Mouse (Mus musculus) megakaryocyte progenitor cell, adult 5-6 weeks (primary cell): ENCODE measurements around the gene Slc2a12. TPM values are rescaled to one million over a fixed set of nuclear protein-coding genes. Genes with fewer than 3 reads are reported as not detected.

ENCODE experiments used
- ATAC-seq: replicated peaks from 2 replicates; pipeline ENCODE4 v1.8.0; 2016; ENCODE audit warnings: mild to moderate bottlenecking, moderate TSS enrichment, inconsistent platforms; ENCODE audit not compliant: poor library complexity
- total RNA-seq, 2 experiments: library from RNA; stranded (forward) in 1 of 2; stranded (reverse) in 1 of 2; fragments of 157-497, 149-512 nt in 1 of 2; fragments of 200-1000 nt in 1 of 2; gene quantifications; 2 replicates each; pipeline versions ENCODE4 v1.2.3 to v1.2.4; 2015 to 2017

Gene Slc2a12
- total RNA-seq, 2 experiments from 2014 or later, result not detected

DNA sequence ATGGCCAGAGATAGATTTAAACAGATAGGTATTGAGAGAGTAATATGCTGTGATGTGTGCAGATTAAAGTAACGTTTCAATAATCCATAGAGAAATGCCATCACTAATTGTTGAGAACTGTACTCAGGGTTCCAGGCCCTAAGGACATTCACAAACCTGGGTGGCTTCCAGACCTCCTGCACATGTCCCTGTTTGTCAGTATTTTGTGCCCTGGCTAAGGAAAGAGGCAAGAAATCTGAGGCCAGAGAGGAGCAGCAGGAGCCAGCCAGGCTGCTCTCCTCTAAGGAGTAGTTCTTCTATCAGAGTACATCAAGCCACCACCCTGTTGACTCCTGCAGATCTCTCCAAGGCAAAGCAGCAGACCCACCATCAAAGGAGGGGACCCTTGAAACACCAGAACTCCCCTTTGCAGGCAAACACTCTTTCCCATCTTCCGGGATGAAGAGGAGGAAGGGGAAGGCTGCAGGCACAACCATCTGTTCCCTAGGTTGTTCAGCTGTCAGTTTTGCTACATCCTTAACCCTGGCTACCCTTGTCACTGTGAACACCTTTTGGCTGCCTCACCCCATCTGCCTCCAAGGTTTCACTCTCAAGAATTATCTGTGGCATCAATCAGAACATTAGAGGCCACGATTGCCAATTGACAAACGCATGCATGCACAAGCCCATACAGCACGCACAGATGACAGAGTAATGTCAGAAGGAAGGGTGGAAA lies 15.6 kb downstream of the Slc2a12 start:
- ATAC-seq, result no peak

DNA sequence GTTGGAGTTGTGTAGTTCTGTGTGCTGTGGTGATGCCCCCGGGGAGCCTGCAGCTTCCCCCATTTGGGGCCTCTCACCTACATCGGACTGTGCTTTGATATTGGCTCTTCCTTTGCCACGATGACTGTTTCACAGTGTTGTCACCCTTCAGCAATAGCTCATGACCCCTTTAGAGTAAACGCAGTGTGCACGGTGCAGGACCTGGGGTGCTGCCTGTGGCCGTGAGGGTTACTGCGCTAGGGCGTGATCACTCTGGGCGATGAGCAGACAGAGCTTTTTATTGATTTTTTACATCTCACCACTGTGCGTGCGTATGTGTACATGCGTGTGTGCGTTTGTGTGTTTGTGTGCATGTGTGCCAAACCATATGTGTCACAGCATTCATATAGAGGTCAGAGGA lies 23.7 kb downstream of the Slc2a12 start:
- ATAC-seq, result no peak

DNA sequence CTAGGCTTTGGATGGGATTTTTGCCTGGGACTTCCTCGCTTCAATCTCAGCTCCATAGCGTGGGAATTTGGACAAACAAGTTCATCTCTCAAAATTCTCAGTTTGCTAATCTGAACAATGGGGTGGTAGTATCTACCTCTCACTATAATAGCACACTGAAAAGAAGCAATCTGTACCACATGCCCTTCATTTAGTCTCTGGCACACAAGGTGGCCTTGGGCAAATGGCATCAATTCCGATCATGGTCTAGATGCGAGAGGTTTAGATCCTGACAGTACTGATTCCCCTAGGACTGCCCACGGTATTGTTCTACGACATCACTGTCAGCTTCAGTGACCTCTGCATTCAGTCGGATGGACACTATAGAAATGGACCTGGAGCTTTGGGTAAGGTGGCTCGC lies 29.4 kb downstream of the Slc2a12 start:
- no peak for ATAC-seq

DNA sequence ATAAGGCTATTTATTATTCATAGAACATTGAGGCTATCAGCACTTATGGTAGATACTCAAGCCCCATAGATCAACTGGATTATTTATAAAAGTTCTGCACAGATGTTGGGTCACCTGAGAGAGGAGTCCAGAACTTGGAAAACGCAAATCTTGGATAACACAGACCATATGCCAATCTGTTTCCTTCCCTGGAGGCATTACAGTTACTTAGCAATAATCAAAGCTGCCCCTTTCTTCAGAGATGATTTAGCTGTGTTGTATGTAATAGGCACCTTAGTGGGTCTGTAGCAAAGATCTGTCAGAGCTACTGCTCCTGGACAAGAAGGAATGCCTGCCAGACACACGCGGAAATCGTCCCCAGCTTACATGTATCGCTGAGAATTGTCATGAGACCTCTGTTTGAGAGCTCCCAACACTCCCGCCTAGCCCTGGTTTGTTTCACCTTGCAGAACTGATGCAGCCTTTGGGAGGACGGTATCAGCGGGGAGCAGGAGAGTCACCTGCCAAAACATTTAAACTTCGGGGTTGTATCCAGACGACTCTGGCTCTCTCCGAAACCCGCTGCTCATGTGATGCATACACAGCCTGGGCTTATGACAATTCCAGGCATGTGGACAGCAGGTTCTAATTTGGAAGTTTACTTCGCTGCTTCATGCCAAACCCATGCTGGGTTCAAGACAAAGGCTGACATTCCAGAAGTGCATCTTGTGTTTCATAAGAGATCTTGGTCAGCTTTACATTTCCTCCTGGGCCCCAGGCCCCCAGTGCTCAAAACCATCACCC lies 31.2 kb downstream of the Slc2a12 start:
- ATAC-seq, result no peak

DNA sequence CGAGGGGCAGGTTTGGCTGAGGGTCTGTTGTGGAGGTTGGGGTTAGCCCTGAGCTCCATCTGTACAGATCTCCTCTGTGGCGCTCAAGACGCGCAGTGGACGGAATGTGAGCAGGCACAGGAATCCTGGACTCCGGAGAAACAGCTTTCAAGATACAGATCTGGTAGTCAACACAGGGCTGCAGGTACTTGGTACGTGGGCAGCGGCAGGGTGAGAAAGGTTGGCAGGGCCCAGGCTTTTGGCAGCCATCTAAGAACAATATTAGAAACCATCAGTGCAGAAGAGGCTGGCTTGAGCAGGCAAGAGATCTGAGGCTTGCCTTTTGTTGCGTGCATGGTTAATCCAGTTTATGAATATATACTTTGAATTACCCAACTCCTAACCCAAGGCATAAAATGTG lies 51.4 kb downstream of the Slc2a12 start:
- ATAC-seq, result no peak

DNA sequence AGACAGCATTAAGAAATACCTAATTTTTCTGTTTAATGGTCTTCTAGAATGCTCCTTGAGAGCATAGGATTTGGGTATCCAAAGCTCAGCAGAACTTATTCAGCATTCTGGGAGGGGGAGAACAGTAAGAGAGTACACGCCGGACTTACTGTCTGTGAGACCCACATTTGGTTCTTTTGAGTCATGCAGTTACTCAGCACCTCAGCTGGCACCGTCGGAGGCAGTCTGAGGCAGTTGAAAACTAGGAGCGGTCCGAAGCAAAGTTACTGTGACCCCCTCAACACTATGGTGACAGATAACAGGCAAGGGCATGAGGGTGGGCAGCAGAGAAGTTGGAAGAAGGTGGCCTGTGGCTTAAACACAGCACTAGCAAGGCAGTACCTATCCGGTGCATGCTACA lies 52.1 kb downstream of the Slc2a12 start:
- no peak for ATAC-seq

DNA sequence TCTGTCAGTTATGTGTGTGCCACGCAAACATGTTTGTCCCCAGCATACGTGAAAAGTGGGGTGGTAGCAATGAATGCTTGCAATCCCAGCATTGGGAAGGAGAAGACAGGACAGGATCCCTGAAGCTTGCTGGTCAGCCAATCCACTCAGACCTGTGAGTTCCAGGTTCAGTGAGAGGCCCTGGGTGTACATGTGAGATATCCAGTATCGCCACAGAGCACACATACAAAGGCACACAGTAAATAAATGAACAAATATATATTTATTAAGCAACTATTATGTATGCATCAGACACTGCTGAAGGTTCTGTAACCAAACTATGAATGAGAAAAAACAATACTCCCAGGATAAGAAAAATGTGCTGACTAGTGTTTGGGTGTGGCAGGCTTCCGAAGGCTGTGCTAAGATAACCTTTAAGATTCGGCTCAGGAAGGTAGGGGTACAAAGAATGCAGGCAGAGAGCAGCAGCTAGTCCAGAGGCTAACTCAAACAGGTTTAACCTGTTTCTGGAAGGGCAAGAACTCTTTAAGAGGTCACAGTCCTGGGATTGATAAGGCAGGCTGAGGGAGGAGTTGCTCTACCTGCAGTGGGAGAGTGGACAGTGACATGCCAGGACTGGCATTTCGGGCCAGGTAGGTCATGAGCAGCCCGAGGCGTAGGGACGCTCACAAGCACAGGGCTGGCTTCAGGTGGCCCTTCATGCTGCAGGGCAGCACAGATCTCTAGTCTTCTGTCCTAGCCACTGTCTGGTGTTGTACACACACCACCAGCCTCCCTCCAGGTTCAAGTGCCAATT lies 53.5 kb downstream of the Slc2a12 start:
- no peak for ATAC-seq

DNA sequence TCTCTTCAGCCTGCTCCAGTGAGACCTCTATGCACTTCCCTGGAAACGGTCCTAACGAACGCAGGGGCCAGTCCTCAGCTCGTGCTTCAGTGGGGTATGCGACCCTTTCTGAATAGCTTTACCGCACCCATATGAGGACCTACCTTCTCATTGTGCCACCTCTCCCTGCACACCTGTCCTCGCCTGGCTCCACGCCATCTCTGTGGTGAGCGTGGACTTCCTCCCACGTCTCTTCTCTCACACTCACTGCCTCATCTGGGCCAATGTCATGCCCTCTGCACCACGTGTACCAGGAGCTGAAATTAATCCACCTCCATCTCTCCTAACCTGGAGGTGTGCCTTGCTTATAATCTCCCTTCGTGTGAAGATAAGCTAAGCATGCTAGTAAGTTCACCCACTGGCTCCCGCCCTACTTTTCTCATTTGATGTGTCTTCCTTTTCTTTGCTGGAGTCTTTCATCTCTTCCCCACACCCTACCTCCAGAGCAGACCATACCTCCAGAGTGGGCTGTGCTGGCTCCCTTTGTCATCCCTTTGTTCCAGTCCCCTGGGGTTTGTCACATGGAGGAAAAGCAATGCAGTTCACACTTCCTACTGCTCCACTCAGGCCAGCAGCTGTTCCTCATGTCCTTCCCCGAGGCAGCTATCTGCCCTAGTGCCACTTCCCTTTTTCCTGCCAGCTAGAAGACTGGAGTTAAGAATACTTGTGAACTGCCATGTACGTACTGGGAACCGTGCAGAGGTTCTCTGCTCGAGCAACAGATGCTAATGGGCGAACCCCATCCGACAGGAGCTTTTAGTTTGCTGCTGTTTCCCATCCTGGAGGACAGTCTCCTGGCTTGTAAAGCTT lies 54.9 kb downstream of the Slc2a12 start:
- ATAC-seq, result peak; percentile 91

DNA sequence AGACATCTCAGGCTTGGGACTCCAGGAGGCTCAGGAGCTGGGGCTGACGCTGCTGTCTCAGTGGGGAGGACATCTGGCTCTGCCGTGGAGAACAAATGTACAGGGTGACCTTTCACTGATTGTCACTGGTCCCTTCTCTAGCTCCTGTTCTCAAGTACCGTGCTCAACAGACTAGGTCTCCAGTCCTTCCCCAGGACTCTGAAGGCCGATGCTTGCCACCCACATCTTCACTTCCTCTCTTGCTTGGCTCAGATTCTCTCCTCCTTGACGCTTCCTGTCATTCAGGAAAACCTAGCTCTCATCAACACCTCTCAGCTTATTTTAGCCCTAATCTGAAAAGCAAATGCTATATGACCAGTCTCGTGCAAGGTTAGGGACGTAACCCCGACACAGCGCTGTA lies 56.0 kb downstream of the Slc2a12 start:
- peak; percentile 35; the same call in 1 of the 2 replicates for ATAC-seq

DNA sequence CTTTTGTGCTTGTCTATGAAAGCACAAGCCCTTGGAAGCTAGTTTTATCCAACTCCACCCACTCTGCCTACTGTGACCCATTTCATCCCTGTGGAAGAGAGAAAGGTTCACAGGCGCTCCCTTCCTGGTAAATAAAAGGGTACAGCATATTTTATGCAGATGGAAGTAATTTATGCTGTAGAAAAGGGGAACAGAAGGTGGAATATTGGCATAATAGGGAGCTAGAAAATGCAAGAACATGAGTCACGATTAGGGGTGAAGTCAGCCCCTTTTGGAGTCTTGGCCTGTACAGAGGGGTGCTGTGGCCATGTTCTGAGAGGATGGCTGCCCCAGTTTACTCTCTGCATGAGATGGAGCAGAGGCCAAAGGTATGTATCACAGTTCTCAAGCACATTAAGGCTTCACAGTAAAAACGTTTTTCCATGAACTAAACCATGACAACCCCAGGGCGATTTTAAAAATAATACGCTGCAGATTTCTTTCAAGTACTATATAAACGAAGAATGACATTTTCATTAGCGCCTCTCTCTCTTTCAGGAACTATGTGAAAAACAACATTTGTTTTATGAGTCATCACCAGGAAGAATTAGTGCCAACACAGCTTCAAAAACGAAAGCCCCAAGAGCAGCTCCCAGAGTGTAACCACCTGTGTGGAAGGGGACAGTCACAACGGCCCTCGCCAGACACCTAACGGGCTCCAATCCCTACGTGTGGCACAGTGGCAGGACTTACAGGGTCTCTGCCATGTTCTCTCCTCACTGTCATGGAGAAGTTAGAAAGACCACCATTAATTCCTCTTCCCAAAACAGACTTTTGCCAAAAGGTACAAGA lies 56.9 kb downstream of the Slc2a12 start:
- no peak for ATAC-seq

DNA sequence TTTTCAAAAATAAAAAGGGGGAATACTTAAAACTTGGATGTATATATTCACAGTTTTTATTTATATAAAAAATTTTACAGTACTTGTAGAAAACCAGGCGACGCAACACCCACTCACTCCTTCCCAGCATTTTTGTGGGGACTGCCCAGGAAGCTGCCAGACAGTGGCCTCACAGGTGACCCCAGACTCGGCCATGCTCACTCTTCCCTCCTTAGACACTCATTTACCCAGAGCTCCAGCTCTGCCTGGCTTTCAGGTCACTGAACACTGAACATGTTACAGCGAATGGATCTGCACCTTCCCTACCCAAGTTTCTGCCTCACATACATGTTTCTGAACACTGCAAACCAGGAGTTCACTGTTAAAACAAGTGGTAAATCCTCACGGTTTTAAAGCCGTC lies 59.0 kb downstream of the Slc2a12 start:
- ATAC-seq, result no peak

DNA sequence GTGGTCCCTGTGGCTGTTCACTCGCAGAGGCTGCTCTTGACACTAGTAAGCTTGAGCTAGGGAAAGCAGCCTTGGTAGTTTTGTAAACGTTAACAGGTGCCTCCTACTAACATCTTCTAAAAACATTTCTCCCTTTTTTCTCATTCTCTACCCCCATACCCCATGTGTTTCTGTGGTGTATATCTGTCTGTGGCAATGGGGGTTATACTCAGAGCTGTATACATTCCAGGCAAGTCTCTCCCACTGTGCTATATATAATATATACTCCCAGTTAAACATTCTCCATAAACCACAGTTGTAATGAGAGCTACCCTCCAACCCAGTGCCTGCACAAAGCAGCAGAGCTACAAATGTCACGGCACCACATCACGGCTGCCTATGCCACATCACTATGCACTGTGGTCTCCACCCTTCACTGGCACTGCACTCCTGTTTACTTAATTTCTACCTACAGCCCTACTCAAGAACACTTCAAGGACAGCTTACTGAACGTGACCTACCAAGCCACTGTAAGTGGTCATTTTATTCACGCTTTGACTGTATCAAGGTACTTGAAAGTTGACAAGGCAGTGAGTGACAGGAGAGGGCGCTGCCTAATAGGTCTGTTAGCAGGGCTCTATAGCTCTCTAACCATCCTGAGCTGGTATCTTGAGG lies 63.5 kb downstream of the Slc2a12 start:
- no peak for ATAC-seq

DNA sequence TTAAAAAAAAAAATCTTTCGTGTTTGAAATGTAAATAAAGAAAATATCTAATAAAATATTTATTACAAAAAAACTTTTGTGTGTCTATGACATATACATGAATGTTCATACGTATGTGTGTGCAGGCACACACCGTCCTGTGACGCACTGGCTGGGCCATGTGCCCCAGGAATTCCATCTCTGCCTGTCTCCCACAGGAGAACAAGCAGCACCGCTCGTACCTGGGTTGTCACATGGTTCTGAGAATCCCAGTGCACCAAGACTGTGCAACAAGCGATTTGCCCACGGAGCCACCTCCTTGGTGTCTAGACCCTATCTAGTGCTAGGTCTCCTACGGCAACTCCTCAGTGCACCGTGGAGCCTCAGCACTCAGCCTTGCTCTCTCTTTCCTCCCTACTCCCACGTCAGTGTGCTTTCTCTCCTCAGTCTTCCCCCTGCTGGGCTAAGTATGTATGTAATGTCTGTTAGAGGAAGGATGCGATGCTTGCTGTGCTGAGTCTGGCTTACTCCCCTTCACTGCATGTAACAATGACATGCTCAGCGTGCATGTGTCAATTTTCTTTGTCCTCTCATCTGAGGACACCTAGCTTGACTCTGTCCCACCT lies 65.5 kb downstream of the Slc2a12 start:
- no peak for ATAC-seq

DNA sequence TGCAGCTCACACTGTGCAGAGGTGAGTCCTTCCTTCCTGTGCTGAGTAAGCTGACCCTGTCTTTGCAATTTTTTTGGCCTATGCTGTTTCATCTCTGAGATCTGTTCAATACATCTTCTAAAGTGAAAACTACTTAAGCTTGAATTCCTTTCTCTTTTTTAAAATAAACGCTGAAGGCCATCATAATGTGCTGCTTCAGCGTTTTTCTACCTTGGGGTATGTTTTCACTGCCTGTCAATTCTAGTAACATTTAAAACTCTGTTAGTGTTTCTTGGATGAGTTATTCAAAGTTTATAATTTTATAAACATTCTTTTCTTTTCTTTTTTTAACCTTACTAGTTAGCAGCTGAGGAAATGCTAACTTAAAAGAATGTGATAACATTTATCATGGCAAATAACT lies 68.1 kb downstream of the Slc2a12 start:
- no peak for ATAC-seq

DNA sequence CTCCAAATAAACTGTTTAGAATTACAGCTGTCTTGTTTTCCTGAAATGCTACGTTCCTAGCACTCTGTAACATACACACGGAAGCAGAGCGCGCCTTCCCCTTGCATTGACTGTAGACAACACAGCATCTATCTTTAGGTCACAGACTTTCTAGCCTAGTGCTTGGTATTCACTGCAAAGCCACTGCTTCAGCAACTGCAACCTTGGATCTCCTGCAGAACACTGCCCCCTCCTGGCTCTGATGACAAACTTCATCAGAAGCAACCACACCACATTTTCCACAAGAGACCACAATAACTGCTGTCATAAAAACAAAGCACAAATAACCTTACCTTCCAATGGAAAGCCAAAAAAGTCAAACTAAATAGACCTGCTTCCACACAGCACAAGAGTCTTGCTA lies 69.7 kb downstream of the Slc2a12 start:
- peak; percentile 97 for ATAC-seq

DNA sequence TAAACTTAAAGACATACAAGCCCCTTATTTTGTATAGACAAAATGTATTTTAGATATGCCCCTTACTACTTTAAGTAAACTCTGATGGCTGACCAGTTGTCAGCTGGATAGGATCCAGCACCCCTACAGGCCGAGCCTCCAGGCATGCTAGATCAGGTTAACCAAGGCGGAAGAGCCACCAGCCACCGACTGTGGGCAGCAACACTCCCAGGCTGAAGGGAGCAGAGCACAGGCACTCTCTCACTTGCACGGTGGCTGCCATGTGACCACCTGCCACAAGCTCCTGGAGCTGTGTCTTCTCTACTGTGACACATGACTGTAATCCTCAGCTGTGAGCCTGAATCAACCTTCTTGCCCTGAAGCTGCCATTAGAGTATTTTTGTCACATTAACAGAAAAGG lies 73.7 kb downstream of the Slc2a12 start:
- peak; percentile 76 for ATAC-seq

DNA sequence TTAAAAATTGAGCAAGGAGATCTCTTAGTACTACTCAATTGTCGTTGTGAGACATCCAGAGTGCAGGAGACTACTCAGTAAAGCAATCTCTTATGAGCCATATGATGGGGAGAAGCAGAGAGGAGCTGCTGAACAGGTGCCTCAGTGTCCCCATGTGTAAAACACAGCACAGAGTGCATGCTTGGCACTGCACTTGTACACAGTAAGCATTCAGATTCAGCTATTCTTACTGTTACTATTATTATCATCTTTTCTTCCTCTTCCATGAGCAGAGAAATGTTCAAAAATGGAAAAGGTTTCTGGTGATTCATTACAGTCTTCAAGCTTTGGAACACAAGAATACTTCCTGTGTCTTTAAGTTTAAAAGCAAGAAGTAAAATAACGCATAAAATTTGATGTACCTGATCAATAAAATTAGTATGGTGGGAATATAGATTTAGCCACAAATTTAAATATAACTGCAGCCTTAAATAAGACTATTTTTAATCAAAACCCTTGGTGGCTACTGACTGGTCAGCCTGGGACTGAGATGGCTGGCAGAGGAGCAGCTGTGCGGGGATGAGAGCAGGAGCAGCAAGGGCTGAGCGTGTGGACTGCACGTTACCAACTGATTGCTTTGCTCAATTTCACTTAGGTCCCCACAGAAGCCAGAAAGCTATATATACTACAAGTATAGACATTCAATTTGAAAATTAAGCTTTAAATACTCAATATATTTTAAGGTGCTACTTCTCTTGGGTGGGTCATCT lies 76.1 kb downstream of the Slc2a12 start:
- ATAC-seq, result no peak

DNA sequence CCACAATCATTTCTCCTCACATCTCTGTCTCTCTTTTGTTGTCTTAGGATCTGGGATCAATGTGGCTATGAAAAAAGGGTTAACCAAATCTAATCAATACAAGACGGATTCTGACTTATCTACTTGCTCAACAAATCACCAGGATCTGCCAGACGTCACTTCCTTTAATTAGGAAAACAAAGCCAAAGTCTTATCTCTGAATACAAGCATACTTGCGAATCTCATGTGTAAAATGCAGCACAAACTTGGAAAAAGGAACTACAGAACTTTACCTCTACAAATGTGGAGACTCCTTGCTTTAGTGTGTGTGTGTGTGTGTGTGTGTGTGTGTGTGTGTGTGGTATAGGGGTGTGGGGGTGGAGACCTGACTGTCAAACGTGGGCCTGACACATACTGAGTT lies 80.4 kb downstream of the Slc2a12 start:
- ATAC-seq, result 0 out of 2 replicates have a peak, but pooled peaks have one; percentile 20
